Mouse (Mus musculus): ENCODE data around the gene Zfp541.

- TF ChIP-seq CTCF (conservative IDR thresholded peaks at IDR 0.05; ENCODE audit: low read length) (no peak), NANOG (IDR thresholded peaks at IDR 0.05; ENCODE audit: borderline replicate concordance, low read length) (no peak)
Measured at GRCm38 (mm10) chr7:16083361-16083760, 21.7 kb downstream of the Zfp541 start.
